Mouse (Mus musculus): Measurements from ENCODE around the gene Spats2l. TPM values are rescaled to one million over a fixed set of nuclear protein-coding genes. Genes with fewer than 3 reads are reported as not detected.

Spats2l gene
- total and polyA plus RNA-seq, 3 experiments = not detected

DNA sequence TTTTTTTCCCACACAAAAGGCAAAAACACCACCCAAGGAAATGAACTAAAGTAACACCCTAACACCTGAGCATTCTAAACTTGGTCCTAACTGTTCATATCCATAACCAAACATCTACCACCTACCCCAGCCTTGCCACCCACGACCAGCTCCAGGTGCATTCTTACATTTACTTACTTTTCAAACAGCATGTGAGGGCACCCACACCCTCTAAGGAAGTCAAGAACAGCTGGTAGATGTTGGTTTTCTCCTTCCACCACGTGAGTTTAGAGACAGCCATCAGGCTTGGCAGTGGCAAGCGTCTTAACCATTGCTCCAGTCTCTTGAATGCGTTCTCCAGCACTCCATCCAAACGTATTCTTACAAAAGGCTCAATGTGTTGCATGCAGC lies 180.4 kb downstream of the Spats2l start:
- Histone ChIP-seq H3K79me2 (ENCODE audit: control insufficient read depth, insufficient read depth, low read length, poor library complexity) (no peaks in the 10 kb centered on the region), H3K36me3 (ENCODE audit: control insufficient read depth in 1 of 2, insufficient read depth in 2 of 2, low read length in 2 of 2) (peaks cover 0 to 4% of the 10 kb centered on the region in 2 experiments; a peak in 3 of 4 replicates), H3K9me3 (replicated peaks; ENCODE audit: insufficient read depth, low read length) (no peaks in the 10 kb centered on the region), H3K4me3 (ENCODE audit: control insufficient read depth in 1 of 2, insufficient read depth in 1 of 2, low read depth in 2 of 2, low read length in 2 of 2) (no peak overlapping the region), H3K27me3 (ENCODE audit: control insufficient read depth in 1 of 2, insufficient read depth in 2 of 2, low read length in 2 of 2) (no peaks in the 10 kb centered on the region), H3K4me1 (ENCODE audit: control insufficient read depth in 1 of 2, insufficient read depth in 2 of 2, low read length in 2 of 2) (peaks cover 0 to 3% of the 10 kb centered on the region in 2 experiments; a peak in 1 of 4 replicates), H3K27ac (ENCODE audit: control insufficient read depth, low read depth, low read length) (no peak overlapping the region), H3K9ac (ENCODE audit: control insufficient read depth, low read depth, low read length, poor library complexity, severe bottlenecking) (0 out of 2 replicates have a peak overlapping the region, but pooled peaks have one; percentile 13)
- peak; percentile 42 for DNase-seq (ENCODE audit: low read depth, low spot score)
- TF ChIP-seq POLR2A (IDR thresholded peaks at IDR 0.05; ENCODE audit: control insufficient read depth in 1 of 2, insufficient read depth in 1 of 2, low read depth in 1 of 2, low read length in 2 of 2, poor library complexity in 1 of 2) (0 out of 4 replicates have a peak, but pooled peaks of 1 of the 2 experiments have one; percentile 25), ELF1 (IDR thresholded peaks at IDR 0.05; ENCODE audit: low read depth, low read length) (0 out of 2 replicates have a peak, but pooled peaks have one; percentile 5), TBP (IDR thresholded peaks at IDR 0.05; ENCODE audit: low read depth, low read length) (peak; percentile 83), GABPA (IDR thresholded peaks at IDR 0.05; ENCODE audit: low read depth, low read length) (no peak)

DNA sequence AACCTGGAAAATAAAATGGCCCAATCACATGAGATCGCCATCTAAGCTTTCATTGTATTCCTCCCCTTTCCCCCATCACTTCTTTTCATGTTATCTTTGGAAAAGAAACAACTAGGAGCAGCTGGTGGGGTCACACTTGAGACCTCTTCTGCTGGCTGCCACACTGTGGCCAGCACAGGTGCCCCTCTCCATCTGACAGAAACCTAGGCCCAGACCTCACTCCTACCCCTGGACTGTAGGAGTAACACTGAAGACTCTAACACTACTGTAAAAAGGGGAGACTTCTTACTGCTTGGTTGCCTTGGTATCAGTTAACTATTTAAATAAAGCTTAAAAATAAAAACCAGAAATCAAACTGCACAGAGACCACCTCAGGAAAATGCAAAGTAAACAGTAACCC lies 181.8 kb downstream of the Spats2l start:
- Histone ChIP-seq H3K4me3 (ENCODE audit: control insufficient read depth in 1 of 2, insufficient read depth in 1 of 2, low read depth in 2 of 2, low read length in 2 of 2) (no peak overlapping the region), H3K9ac (ENCODE audit: control insufficient read depth, low read depth, low read length, poor library complexity, severe bottlenecking) (no peak overlapping the region), H3K4me1 (ENCODE audit: control insufficient read depth in 1 of 2, insufficient read depth in 2 of 2, low read length in 2 of 2) (peaks cover 0 to 3% of the 10 kb centered on the region in 2 experiments; a peak in 1 of 4 replicates), H3K79me2 (ENCODE audit: control insufficient read depth, insufficient read depth, low read length, poor library complexity) (no peaks in the 10 kb centered on the region), H3K27ac (ENCODE audit: control insufficient read depth, low read depth, low read length) (no peak overlapping the region), H3K9me3 (replicated peaks; ENCODE audit: insufficient read depth, low read length) (no peaks in the 10 kb centered on the region), H3K36me3 (ENCODE audit: control insufficient read depth in 1 of 2, insufficient read depth in 2 of 2, low read length in 2 of 2) (peaks cover 0 to 4% of the 10 kb centered on the region in 2 experiments; a peak in 3 of 4 replicates), H3K27me3 (ENCODE audit: control insufficient read depth in 1 of 2, insufficient read depth in 2 of 2, low read length in 2 of 2) (no peaks in the 10 kb centered on the region)
- no peak for DNase-seq (ENCODE audit: low read depth, low spot score)
- TF ChIP-seq CTCF (IDR thresholded peaks at IDR 0.05 in 2 of 3, conservative IDR thresholded peaks at IDR 0.05 in 1 of 3; ENCODE audit: control insufficient read depth in 1 of 3, insufficient read depth in 1 of 3, low read depth in 2 of 3, low read length in 3 of 3, poor library complexity in 1 of 3, severe bottlenecking in 1 of 3) = no peak
- TF ChIP-seq CHD1 (IDR thresholded peaks at IDR 0.05; ENCODE audit: low read depth, low read length) = no peak

DNA sequence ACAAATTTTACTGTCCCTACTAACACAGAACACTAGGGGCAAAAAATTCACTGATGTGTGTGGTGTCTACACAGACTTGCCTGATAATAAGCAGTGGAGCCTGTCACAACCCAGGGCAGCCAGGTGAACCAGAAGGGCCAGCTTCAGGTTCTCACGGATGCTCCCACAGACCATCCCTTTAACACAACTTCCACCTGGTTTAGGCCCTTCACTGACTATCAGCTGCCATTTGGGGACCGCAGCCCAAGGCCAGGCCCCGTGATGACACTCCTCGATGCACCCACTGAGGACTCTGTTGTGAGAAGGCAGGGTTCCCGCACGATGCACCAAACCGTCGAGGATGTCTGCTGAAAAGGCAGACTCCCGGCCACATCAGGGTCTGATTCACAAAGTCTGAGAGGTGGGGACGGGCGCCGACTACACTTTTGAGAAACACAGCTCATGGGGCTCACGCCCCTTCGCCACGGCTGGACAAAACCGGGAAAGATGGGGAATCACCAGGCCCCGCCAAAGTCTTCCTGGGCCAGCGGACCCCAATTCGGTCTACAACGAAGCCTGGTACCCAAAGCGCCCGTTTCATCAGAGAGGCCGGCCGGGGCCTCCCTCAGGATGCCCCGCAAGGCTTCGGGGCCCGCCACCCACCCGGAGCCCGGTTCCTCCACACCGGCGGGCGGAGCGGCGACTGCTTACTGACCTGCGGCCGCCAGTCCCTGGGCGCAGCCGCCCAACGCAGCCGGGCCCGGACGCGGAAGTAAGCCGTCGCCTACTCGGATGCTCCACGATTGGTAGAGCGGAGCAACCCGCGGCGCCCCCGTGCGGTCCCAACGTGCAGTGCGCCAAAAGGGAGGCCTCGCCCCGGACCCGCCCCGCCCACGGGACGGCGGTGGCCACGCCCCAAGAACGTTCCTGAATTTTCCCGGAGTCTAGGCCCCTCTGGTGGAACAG lies 195.6 kb downstream of the Spats2l start:
- H3K4me1 ChIP-seq (ENCODE audit: control insufficient read depth in 1 of 2, insufficient read depth in 2 of 2, low read length in 2 of 2) = peaks cover 7 to 19% of the 10 kb centered on the region in 2 experiments
- H3K27me3 ChIP-seq (ENCODE audit: control insufficient read depth in 1 of 2, insufficient read depth in 2 of 2, low read length in 2 of 2) = no peaks in the 10 kb centered on the region
- peak overlapping the region; percentile 57 for H3K27ac ChIP-seq (ENCODE audit: control insufficient read depth, low read depth, low read length)
- peak overlapping the region; percentile 97 for H3K9ac ChIP-seq (ENCODE audit: control insufficient read depth, low read depth, low read length, poor library complexity, severe bottlenecking)
- peak; percentile 89 for DNase-seq (ENCODE audit: low read depth, low spot score)
- peaks cover 7% of the 10 kb centered on the region; the same call in 1 of the 2 replicates for H3K79me2 ChIP-seq (ENCODE audit: control insufficient read depth, insufficient read depth, low read length, poor library complexity)
- H3K36me3 ChIP-seq (ENCODE audit: control insufficient read depth in 1 of 2, insufficient read depth in 2 of 2, low read length in 2 of 2) = peaks cover 3 to 27% of the 10 kb centered on the region in 2 experiments
- H3K4me3 ChIP-seq (ENCODE audit: control insufficient read depth in 1 of 2, insufficient read depth in 1 of 2, low read depth in 2 of 2, low read length in 2 of 2) = peak overlapping the region; percentile 96 to 98
- no peaks in the 10 kb centered on the region for H3K9me3 ChIP-seq (replicated peaks; ENCODE audit: insufficient read depth, low read length)
- TF ChIP-seq POLR2AphosphoS2 (IDR thresholded peaks at IDR 0.05; ENCODE audit: low read length) (peak; percentile 92), CTCF (IDR thresholded peaks at IDR 0.05 in 2 of 3, conservative IDR thresholded peaks at IDR 0.05 in 1 of 3; ENCODE audit: control insufficient read depth in 1 of 3, insufficient read depth in 1 of 3, low read depth in 2 of 3, low read length in 3 of 3, poor library complexity in 1 of 3, severe bottlenecking in 1 of 3) (peak; percentile 42 to 86 (median 80); a peak in 5 of 6 replicates), MAX (IDR thresholded peaks at IDR 0.05; ENCODE audit: low read length) (peak; percentile 30; the same call in 1 of the 2 replicates), TAL1 (IDR thresholded peaks at IDR 0.05; ENCODE audit: low read length) (no peak), ELF1 (IDR thresholded peaks at IDR 0.05; ENCODE audit: low read depth, low read length) (peak; percentile 97), EP300 (IDR thresholded peaks at IDR 0.05; ENCODE audit: low read depth in 1 of 2, low read length in 2 of 2) (peak in 1 of 2 experiments; percentile 41; a peak in 1 of 4 replicates), USF2 (IDR thresholded peaks at IDR 0.05; ENCODE audit: borderline replicate concordance in 1 of 2, insufficient read depth in 1 of 2, low read depth in 1 of 2, low read length in 2 of 2) (no peak), RCOR1 (IDR thresholded peaks at IDR 0.05; ENCODE audit: low read depth, low read length) (0 out of 2 replicates have a peak, but pooled peaks have one; percentile 44), USF1 (IDR thresholded peaks at IDR 0.05; ENCODE audit: low read depth, low read length) (0 out of 2 replicates have a peak, but pooled peaks have one; percentile 38), TCF12 (IDR thresholded peaks at IDR 0.05; ENCODE audit: low read depth, low read length) (peak; percentile 73), MYC (IDR thresholded peaks at IDR 0.05; ENCODE audit: low read depth, low read length) (no peak), GATA1 (IDR thresholded peaks at IDR 0.05; ENCODE audit: low read depth, low read length) (no peak), NELFE (IDR thresholded peaks at IDR 0.05; ENCODE audit: low read depth, low read length) (peak; percentile 91), GABPA (IDR thresholded peaks at IDR 0.05; ENCODE audit: low read depth, low read length) (peak; percentile 53), ETS1 (IDR thresholded peaks at IDR 0.05; ENCODE audit: low read depth, low read length) (peak; percentile 60), HCFC1 (IDR thresholded peaks at IDR 0.05; ENCODE audit: low read depth, low read length) (peak; percentile 85), ZKSCAN1 (IDR thresholded peaks at IDR 0.05; ENCODE audit: low read depth, low read length) (no peak), ZC3H11A (IDR thresholded peaks at IDR 0.05; ENCODE audit: low read depth, low read length) (no peak), RAD21 (IDR thresholded peaks at IDR 0.05; ENCODE audit: low read depth, low read length) (peak; percentile 18)

Measured in MEL (cell line).